Mouse (Mus musculus) intestine, embryonic 15.5 days (tissue): ENCODE results near the gene Fitm1. TPM values are rescaled to one million over a fixed set of nuclear protein-coding genes. Genes with fewer than 3 reads are reported as not detected.

Source experiments
- ATAC-seq: fragments of 200-750 bp; cut with Nextera tagmentation; 2 replicates; pipeline ENCODE4 v1.8.0; 2017; ENCODE audit warnings: moderate TSS enrichment, moderate library complexity
- H3K27ac ChIP-seq: fragments of 300-500 bp; sonication (generic); 2 replicates; pipeline ENCODE4 v1.5.1; 2015; ENCODE audit warnings: mild to moderate bottlenecking, inconsistent platforms
- H3K27me3 ChIP-seq: fragments of 300-500 bp; sonication (generic); replicated peaks from 2 replicates; pipeline ENCODE4 v1.6.1; 2015; ENCODE audit warnings: inconsistent platforms
- H3K36me3 ChIP-seq: fragments of 300-500 bp; sonication (generic); 2 replicates; pipeline ENCODE4 v1.6.1; 2015; ENCODE audit warnings: inconsistent platforms
- H3K4me1 ChIP-seq: fragments of 300-500 bp; sonication (generic); replicated peaks from 2 replicates; pipeline ENCODE4 v1.6.1; 2015; ENCODE audit warnings: inconsistent platforms
- H3K4me2 ChIP-seq: fragments of 300-500 bp; sonication (generic); replicated peaks from 2 replicates; pipeline ENCODE4 v1.6.1; 2015; ENCODE audit warnings: mild to moderate bottlenecking, inconsistent platforms
- H3K4me3 ChIP-seq: fragments of 300-500 bp; sonication (generic); replicated peaks from 2 replicates; pipeline ENCODE4 v1.5.1; 2015; ENCODE audit warnings: inconsistent platforms
- H3K9ac ChIP-seq: fragments of 300-500 bp; sonication (generic); 2 replicates; pipeline ENCODE4 v1.6.1; 2015; ENCODE audit warnings: inconsistent platforms
- H3K9me3 ChIP-seq: fragments of 300-500 bp; sonication (generic); 2 replicates; pipeline ENCODE4 v1.6.1; 2016; ENCODE audit warnings: inconsistent platforms
- whole genome bisulfite sequencing: fragments of 180-500 bp; shearing (Covaris S2); methylation state at CpG from one replicate; pipeline ENCODE4 v1.1.7; 2015; 5-methylcytosine and 5-hydroxymethylcytosine counted together
- polyA plus RNA-seq: library from polyadenylated mRNA; unstranded; fragments of >200 nt; fragmentation: Nextera tagmentation; extraction: Ambion mirVana; gene quantifications from 2 replicates; pipeline ENCODE4 v1.2.1, GENCODE M21; 2015

Fitm1 gene
- 0.49 and 0.72 TPM in 2 replicates for polyA plus RNA-seq

DNA sequence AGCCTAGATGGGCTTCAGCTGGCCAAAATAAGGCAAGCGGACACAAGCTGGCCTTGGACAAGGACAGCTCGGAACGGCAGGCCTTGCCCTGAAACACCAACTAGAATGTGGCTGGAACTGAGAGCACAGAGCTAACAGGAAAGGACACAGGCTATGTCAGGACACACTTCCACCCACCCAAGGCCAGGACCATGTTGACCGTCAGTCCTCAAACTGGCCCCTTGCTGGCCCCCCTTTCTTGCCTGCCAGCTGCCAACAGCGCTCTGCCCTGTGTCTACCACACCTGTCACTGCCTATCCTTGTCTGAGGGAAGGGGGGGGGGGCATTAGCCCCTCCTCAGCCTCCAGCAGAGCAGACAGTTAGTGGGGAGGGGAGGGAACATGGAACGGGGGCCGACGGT, at the start of gene Fitm1:
TSS of gene Fitm1 (plus strand) at position 316 of the 400 bp plus-strand sequence.
- ATAC-seq, result no peak
- WGBS, result 65% methylated on average over 8 of the region's 8 CpGs
- Histone ChIP-seq H3K4me3 (no peak within 1 kb of the TSS), H3K36me3 (0 out of 2 replicates have a peak, but pooled peaks cover 2% of the 10 kb centered on the region), H3K9ac (no peak within 1 kb of the TSS), H3K9me3 (no peaks in the 10 kb centered on the region), H3K4me2 (no peak within 1 kb of the TSS), H3K4me1 (peaks cover 10% of the 10 kb centered on the region), H3K27me3 (no peaks in the 10 kb centered on the region), H3K27ac (no peak within 1 kb of the TSS)

DNA sequence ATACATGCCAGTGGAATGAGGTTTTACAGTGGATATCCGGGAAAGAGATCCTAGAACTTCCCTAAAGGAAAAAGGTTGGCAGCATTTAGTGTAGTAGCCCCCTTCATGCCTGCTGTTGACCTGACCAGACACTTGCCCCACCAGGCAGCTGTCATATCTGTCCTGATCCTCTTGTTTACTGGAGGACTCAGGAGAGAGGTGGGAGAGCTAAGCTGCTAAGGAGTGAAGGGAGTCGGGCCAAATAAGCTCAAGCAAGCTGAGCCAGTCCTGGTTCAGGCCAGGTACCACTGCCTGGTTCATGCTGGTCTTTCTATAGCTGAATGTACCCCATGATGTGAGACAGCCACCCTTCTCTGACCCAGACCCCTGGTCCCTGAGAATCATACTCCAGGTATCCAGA, 48.7 kb upstream of the Fitm1 start:
- Histone ChIP-seq H3K36me3 (no peaks in the 10 kb centered on the region), H3K9ac (no peak overlapping the region), H3K4me3 (no peak overlapping the region), H3K9me3 (no peaks in the 10 kb centered on the region), H3K4me2 (no peak overlapping the region), H3K27ac (no peak overlapping the region), H3K4me1 (no peaks in the 10 kb centered on the region), H3K27me3 (peaks cover 12% of the 10 kb centered on the region)
- WGBS, result 74% methylated on average over 2 of the region's 2 CpGs
- no peak for ATAC-seq

DNA sequence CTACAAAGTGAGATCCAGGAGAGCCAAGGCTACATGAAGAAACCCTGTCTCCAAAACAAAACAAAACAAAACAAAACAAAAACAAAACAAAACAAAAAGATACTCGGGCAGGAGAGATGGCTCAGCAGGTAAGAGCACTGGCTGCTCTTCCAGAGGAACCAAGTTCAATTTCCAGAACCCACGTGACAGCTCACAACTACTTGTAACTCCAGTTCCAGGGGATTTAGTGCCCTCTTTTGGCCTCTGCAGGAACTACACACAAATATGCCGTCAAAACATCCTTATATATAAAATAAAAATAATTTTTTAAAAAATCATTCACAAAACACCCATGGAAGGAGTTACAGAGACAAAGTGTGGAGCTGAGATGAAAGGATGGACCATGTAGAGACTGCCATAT, 47.5 kb upstream of the Fitm1 start:
- H3K27ac ChIP-seq, result no peak overlapping the region
- no peak overlapping the region for H3K4me2 ChIP-seq
- 17% methylated on average over 3 of the region's 3 CpGs for WGBS

DNA sequence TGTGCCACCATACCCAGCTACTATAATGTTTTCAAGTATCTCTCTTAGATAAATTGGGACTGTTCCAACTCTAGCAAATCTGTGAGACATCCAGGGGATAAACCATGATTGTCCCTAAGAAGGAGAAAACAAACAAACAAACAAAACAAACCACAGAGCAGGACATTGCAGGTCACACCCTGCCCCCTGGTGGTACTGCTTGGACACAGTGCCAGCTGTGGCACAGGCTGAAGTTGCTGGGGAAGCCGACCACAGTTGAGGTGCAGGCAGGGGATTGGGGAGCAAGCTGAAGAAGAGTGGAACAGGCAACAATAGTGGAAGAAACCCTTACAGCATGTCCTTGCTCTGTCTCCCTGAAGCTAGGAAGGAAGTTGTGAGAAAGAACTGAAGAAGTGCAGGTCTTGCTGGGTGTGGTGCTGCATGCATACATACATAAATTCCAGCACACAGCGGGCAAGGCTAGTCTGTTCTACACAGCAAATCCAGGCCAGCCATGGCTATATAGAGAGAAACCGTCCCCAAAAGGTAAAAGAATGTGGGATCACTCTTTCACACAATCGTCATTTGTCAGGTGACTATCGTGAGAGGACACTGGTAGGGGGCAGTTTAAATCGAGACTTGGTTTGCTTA, 39.2 kb upstream of the Fitm1 start:
- Histone ChIP-seq H3K9me3 (no peaks in the 10 kb centered on the region), H3K27me3 (no peaks in the 10 kb centered on the region), H3K27ac (no peak overlapping the region), H3K4me2 (no peak overlapping the region), H3K36me3 (no peaks in the 10 kb centered on the region), H3K9ac (no peak overlapping the region), H3K4me3 (no peak overlapping the region), H3K4me1 (peaks cover 11% of the 10 kb centered on the region)
- WGBS, result 44% methylated on average over 6 of the region's 6 CpGs
- ATAC-seq, result no peak

More for the DNA sequence above, 47.5 kb upstream of the Fitm1 start:
- no peak for ATAC-seq
- Histone ChIP-seq H3K27me3 (0 out of 2 replicates have a peak, but pooled peaks cover 3% of the 10 kb centered on the region), H3K4me1 (no peaks in the 10 kb centered on the region), H3K9ac (no peak overlapping the region), H3K9me3 (no peaks in the 10 kb centered on the region), H3K4me3 (no peak overlapping the region), H3K36me3 (no peaks in the 10 kb centered on the region)

DNA sequence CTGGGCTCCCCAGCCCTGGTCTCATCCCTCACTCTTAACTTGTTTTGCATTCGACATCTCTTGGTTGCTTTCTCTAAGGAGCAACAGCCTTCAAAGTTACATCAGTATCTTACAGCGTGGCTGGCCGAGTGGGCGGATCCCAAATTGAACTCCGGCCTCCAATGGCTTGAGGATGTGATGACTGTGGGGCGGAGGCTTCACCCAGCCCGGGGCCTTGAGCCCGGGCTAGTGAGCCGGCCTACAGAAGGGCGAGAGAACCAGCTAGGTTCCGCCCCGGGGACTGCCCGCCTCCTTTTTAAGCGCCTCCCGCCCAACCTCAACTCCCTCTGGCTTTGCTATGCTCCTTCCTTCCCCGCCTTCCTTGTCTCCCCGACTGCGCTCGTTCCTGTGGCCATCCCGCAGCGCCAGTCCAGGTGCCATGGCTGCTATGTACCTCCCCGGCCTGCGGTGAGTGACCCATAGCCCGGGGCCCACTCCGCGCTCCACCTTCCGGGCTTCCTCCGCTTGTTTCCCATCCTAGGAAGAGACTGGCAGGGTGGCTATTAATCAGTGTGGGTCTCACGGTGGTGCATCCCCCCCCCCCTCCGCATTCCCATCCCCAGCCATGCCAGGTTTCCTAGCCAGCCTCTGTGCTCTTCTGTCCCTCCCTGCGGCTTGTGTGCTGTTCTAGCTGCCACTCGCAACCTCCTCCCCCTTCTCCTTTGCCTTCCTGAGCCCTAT, 35.2 kb upstream of the Fitm1 start, which contains the start of gene Pck2:
TSS of gene Pck2 (plus strand) at position 200 of the 720 bp plus-strand sequence.
- WGBS, result under 1% methylated on average over 32 of the region's 32 CpGs
- ATAC-seq, result peak; percentile 97
- Histone ChIP-seq H3K4me2 (peak within 1 kb of the TSS; percentile 71), H3K4me1 (peaks cover 15% of the 10 kb centered on the region), H3K27ac (peak within 1 kb of the TSS; percentile 90), H3K36me3 (peaks cover 17% of the 10 kb centered on the region; the same call in 1 of the 2 replicates), H3K9ac (peak within 1 kb of the TSS; percentile 60), H3K4me3 (peak within 1 kb of the TSS; percentile 52), H3K9me3 (no peaks in the 10 kb centered on the region), H3K27me3 (no peaks in the 10 kb centered on the region)

DNA sequence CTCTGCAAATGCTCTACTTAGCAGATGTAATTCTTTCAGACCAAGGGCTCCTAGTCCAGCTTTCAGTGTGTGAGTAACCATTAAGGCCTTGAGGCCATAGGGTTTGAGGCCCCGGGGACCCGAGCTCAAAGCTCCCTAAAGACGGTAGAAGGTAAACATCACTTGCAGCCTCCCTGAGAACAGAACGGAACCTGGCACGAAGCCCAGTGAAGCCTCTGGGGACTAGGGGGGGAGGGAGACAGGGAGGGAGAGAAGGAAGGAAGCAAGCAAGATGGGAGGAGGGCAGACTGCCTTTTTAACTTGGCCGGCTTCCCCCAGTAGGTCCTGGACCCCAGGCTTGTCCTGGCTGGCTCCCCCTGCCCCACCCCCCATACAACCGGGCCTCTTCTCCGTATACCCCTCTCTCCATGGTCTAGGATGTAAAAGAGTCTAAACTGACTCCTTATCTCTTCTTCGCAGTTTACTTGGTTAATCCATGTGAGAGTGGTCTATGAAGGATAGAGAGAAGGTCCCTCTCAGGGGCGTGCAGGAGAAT, 34.6 kb upstream of the Fitm1 start:
- Histone ChIP-seq H3K27ac (peak overlapping the region; percentile 90), H3K27me3 (no peaks in the 10 kb centered on the region), H3K36me3 (peaks cover 20% of the 10 kb centered on the region; the same call in 1 of the 2 replicates), H3K4me1 (peaks cover 15% of the 10 kb centered on the region), H3K9me3 (no peaks in the 10 kb centered on the region), H3K9ac (peak overlapping the region; percentile 60), H3K4me3 (peak overlapping the region; percentile 52), H3K4me2 (peak overlapping the region; percentile 71)
- 0% methylated on average over 10 of the region's 10 CpGs for WGBS
- ATAC-seq, result peak; percentile 72

DNA sequence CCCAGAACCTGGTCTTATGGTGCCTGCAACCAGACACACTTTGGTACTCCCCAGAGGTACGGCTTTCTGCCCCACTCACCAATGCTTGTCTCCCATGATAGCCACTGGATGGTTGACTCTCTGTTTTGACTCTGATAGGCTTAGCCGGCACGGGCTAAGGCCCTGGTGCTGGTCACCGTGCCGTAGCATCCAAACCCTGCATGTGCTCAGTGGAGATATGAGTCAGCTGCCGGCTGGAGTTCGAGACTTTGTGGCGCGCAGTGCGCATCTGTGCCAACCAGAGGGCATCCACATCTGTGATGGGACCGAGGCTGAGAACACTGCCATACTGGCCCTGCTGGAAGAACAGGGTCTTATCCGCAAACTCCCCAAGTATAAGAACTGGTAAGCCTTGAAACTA, 33.1 kb upstream of the Fitm1 start:
- Histone ChIP-seq H3K9ac (no peak overlapping the region), H3K27ac (no peak overlapping the region), H3K4me3 (no peak overlapping the region), H3K4me2 (no peak overlapping the region), H3K4me1 (peaks cover 15% of the 10 kb centered on the region), H3K27me3 (no peaks in the 10 kb centered on the region), H3K9me3 (no peaks in the 10 kb centered on the region), H3K36me3 (peaks cover 28% of the 10 kb centered on the region)
- WGBS, result 94% methylated on average over 12 of the region's 12 CpGs
- ATAC-seq, result no peak

DNA sequence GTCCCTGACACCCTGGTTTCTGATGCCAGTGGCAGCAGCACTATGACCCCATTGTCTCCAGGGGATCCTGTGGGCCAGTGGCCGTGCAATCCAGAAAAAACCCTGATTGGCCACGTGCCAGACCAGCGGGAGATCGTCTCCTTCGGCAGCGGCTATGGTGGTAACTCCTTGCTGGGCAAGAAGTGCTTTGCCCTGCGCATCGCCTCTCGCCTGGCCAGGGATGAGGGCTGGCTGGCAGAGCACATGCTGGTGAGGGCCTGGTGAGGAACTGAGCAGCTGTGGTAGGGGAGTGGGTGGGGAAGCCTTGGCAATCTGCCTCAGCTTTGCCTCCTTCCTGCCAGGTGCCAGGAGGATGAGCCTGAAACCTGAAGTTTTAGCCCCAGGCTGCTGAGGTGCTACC, 31.1 kb upstream of the Fitm1 start:
- no peak for ATAC-seq
- Histone ChIP-seq H3K27ac (no peak overlapping the region), H3K4me3 (no peak overlapping the region), H3K9ac (no peak overlapping the region), H3K27me3 (no peaks in the 10 kb centered on the region), H3K4me2 (no peak overlapping the region), H3K4me1 (peaks cover 15% of the 10 kb centered on the region), H3K9me3 (no peaks in the 10 kb centered on the region), H3K36me3 (peaks cover 41% of the 10 kb centered on the region)
- 85% methylated on average over 9 of the region's 9 CpGs for WGBS

DNA sequence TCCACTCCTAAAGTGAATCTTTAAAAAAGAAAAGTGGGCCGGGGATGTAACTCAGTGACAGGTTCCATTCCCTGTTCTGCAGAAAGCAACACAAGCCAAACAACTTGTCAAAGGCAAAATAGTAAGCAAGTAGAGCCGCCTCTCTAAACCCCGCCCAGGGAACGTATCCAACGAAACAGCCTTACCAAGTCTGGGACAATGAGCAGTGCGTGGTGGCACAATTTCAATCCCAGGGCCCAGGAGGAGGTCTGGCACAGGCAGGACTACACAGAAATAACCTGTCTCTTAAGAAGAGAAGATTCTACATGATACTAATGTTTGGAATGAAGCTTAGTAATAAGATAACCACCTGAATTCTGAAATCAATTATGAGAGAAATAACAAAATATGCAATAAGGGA, 25.2 kb upstream of the Fitm1 start:
- peaks cover 25% of the 10 kb centered on the region for H3K36me3 ChIP-seq
- ATAC-seq, result no peak
- H3K27ac ChIP-seq, result no peak overlapping the region
- H3K27me3 ChIP-seq, result no peaks in the 10 kb centered on the region
- WGBS, result 90% methylated on average over 6 of the region's 6 CpGs
- H3K9me3 ChIP-seq, result no peaks in the 10 kb centered on the region
- H3K9ac ChIP-seq, result no peak overlapping the region
- no peak overlapping the region for H3K4me2 ChIP-seq
- no peaks in the 10 kb centered on the region for H3K4me1 ChIP-seq
- H3K4me3 ChIP-seq, result no peak overlapping the region

DNA sequence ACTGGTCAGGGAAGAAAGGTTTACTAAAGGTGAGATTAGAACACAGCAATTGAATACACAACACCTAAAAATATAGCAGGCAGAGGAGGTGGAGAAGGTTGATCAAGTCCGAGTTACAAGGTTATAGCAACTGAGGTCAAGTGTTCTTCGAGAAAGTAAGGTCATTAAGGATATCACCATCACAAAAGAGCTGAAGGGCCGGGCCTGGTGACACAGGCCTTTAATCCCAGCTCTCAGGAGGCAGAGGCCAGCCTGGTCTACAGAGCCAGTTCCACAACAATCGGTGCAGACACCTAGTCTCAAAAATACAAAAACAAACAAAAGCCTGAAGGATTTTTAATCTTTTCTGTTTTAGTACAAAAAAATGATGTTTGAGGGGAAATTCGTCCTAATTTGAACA, 24.1 kb upstream of the Fitm1 start:
- Histone ChIP-seq H3K9me3 (no peaks in the 10 kb centered on the region), H3K27ac (no peak overlapping the region), H3K4me2 (no peak overlapping the region), H3K27me3 (no peaks in the 10 kb centered on the region), H3K36me3 (peaks cover 17% of the 10 kb centered on the region), H3K4me1 (no peaks in the 10 kb centered on the region), H3K4me3 (no peak overlapping the region), H3K9ac (no peak overlapping the region)
- no peak for ATAC-seq
- WGBS, result 74% methylated on average over 5 of the region's 5 CpGs

DNA sequence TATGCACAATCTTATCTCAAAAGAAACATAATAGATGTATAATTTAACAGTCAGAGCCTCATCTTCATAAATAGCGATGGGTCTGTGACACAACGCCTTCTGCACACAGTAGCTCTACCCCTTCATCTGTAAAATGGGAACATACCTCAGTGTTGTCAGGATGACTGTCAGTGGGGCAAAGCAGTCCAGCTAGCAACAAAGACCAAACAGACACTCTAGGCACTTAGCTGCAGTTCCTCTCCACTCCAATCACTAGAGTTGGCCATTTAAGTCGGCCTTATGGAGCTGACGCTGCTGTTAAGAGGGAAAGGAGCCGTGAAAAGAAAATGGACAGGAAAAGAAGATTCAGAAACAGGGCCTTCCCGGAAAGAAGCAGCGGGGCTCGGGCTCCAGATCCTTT, 23.6 kb upstream of the Fitm1 start:
- Histone ChIP-seq H3K36me3 (peaks cover 14% of the 10 kb centered on the region), H3K27ac (no peak overlapping the region), H3K4me3 (no peak overlapping the region), H3K4me2 (no peak overlapping the region), H3K4me1 (no peaks in the 10 kb centered on the region), H3K27me3 (no peaks in the 10 kb centered on the region), H3K9ac (no peak overlapping the region), H3K9me3 (no peaks in the 10 kb centered on the region)
- WGBS, result 89% methylated on average over 8 of the region's 8 CpGs
- ATAC-seq, result no peak

DNA sequence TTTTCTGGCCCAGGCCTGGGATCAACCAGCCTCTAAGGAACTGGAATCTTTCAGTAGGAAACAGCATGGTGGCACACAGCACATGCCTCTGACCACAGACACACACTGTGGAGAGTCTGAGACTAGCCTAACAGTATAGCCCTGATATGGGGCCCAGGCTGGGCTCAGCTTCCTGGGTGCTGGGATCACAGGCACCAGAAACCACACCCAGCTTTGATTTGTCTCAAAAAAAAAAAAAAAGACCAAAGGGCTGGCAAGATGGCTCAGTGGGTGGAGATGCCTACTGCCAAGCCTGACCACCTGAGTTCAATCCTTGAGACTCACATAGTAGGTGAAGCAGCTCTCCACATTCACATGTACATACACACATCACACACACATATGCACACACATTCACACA, 20.8 kb upstream of the Fitm1 start:
- no peaks in the 10 kb centered on the region for H3K36me3 ChIP-seq
- H3K4me3 ChIP-seq, result no peak overlapping the region
- no peaks in the 10 kb centered on the region for H3K27me3 ChIP-seq
- H3K27ac ChIP-seq, result no peak overlapping the region
- H3K9me3 ChIP-seq, result no peaks in the 10 kb centered on the region
- no peaks in the 10 kb centered on the region for H3K4me1 ChIP-seq
- no peak overlapping the region for H3K4me2 ChIP-seq
- peak; percentile 44; the same call in 1 of the 2 replicates for ATAC-seq
- no peak overlapping the region for H3K9ac ChIP-seq
